Mouse (Mus musculus) spleen, adult 10 weeks (tissue): ENCODE results near the gene Olfr1396. TPM values are rescaled to one million over a fixed set of nuclear protein-coding genes. Genes with fewer than 3 reads are reported as not detected.

ENCODE experiments used
- polyA plus RNA-seq: library from polyadenylated mRNA; stranded (reverse); fragments of 350-450 nt; fragmentation: Illumina TruSeq; extraction: RNeasy Lipid Tissue Mini Kit (QIAGEN cat#74804); gene quantifications from one replicate; pipeline ENCODE4 v1.2.3, GENCODE M21; 2015; ENCODE audit warnings: low replicate concordance; ENCODE audit not compliant: insufficient read depth

Gene Olfr1396
- 0.17 TPM for polyA plus RNA-seq

GRCm38 (mm10) chr11:49114774-49115173 is at the start of gene Olfr1396:
Gene Olfr1396, minus strand, starts transcription at chr11:49114874.

GRCm38 (mm10) chr11:49154077-49154476 is 39.4 kb upstream of the Olfr1396 start, which contains the start of gene Olfr1394:
Gene Olfr1394, plus strand, starts transcription at chr11:49154377.

GRCm38 (mm10) chr11:49141974-49142373 is 27.3 kb upstream of the Olfr1396 start, which contains the start of gene Olfr1395:
Gene Olfr1395, plus strand, starts transcription at chr11:49142274.

GRCm38 (mm10) chr11:49076001-49076757 is 38.5 kb downstream of the Olfr1396 start, which contains the start of gene Ifi47:
Gene Ifi47, plus strand, starts transcription at chr11:49076587.

GRCm38 (mm10) chr11:49063713-49064469 is 50.8 kb downstream of the Olfr1396 start, which contains the start of gene Tgtp2:
Gene Tgtp2, minus strand, starts transcription at chr11:49064206.

Other genes starting within 250 kb of the Olfr1396 start
- 119 TPM for gene Irgm1, start 243.2 kb downstream of the Olfr1396 start, polyA plus RNA-seq
- gene Gm5431, start 212.7 kb downstream of the Olfr1396 start, polyA plus RNA-seq, result 7.3 TPM
- gene Psme2b, start 168.7 kb downstream of the Olfr1396 start, polyA plus RNA-seq, result 66.3 TPM
- gene Olfr56, start 136.0 kb downstream of the Olfr1396 start, polyA plus RNA-seq, result 1.4 TPM
- 82.8 TPM for gene 9930111J21Rik1, start 135.5 kb downstream of the Olfr1396 start, polyA plus RNA-seq
- 5.8 TPM for gene Gm12185, start 122.6 kb downstream of the Olfr1396 start, polyA plus RNA-seq
- 38.6 TPM for gene Tgtp1, start 120.7 kb downstream of the Olfr1396 start, polyA plus RNA-seq
- gene 9930111J21Rik2, start 63.6 kb downstream of the Olfr1396 start, polyA plus RNA-seq, result 201 TPM
- 120 TPM for gene Tgtp2, start 50.7 kb downstream of the Olfr1396 start, polyA plus RNA-seq
- 157 TPM for gene Ifi47, start 38.3 kb downstream of the Olfr1396 start, polyA plus RNA-seq
- gene Olfr1395, start 27.4 kb upstream of the Olfr1396 start, polyA plus RNA-seq, result not detected
- not detected for gene Olfr1394, start 39.5 kb upstream of the Olfr1396 start, polyA plus RNA-seq
- gene Btnl9, start 72.3 kb upstream of the Olfr1396 start, polyA plus RNA-seq, result 7.4 TPM
- 103 TPM for gene Zfp62, start 88.4 kb upstream of the Olfr1396 start, polyA plus RNA-seq
- 120 TPM for gene Mgat1, start 129.3 kb upstream of the Olfr1396 start, polyA plus RNA-seq
- 0.17 TPM for gene Olfr1393, start 163.4 kb upstream of the Olfr1396 start, polyA plus RNA-seq
- gene Olfr1392, start 170.4 kb upstream of the Olfr1396 start, polyA plus RNA-seq, result 0.17 TPM
- gene Olfr10, start 189.9 kb upstream of the Olfr1396 start, polyA plus RNA-seq, result not detected
- not detected for gene Olfr1391, start 207.9 kb upstream of the Olfr1396 start, polyA plus RNA-seq
- gene Olfr1390, start 220.3 kb upstream of the Olfr1396 start, polyA plus RNA-seq, result not detected